Mouse (Mus musculus): ENCODE measurements around the gene Slc25a21. TPM values are rescaled to one million over a fixed set of nuclear protein-coding genes. Genes with fewer than 3 reads are reported as not detected.

Slc25a21 gene
- polyA plus RNA-seq, 1 experiment = 1.3 TPM

DNA sequence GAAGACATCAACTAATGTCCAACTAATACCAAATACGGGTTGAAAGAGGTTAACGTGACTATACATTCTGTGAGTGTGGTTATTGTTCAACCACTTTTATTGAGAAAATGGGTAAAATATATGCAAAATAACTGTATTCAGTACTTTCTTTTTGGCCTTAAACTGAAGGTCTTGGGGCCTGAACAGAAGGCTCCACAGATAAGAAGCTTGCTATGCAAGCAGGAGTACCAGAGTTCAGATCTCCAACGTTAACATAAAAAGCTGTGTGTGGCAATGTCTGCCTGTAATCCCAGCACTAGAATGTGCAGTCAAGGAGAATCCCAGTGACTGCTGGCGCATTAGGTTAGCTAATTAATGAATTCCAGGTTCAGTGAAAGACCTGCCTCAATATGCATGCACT is 96.7 kb downstream of the Slc25a21 start:
- TF ChIP-seq CTCF (IDR thresholded peaks at IDR 0.05; ENCODE audit: extremely low read depth, insufficient read depth, insufficient read length, insufficient replicate concordance) (no peak), POLR2A (IDR thresholded peaks at IDR 0.05; ENCODE audit: low read depth, low read length) (no peak)

DNA sequence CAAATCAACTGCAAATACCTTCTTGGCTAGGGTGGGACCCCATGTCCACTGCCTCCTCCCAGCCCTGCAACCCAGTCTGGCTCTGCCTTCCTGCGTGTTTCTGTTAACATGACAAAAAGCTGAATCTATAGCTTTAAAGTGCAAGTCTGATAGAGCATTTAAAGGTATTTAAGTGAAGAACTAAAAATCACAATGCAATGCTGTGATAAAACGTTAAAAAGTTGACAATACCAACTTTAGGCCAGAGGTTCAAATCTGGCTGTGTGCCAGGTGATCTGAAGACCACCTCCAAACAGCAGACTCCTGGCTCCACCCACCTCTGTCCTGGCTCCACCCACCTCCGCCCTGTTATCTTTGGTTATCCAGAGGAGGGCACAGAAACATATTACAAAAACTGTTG is 98.2 kb downstream of the Slc25a21 start:
- 70% methylated on average over 3 of the region's 3 CpGs for WGBS
- Histone ChIP-seq H3K4me3 (ENCODE audit: extremely low read depth, insufficient read depth, insufficient read length) (no peak overlapping the region), H3K4me1 (ENCODE audit: control insufficient read depth, insufficient read depth, insufficient read length) (no peaks in the 10 kb centered on the region), H3K27ac (ENCODE audit: insufficient read depth, low read length) (no peak overlapping the region), H3K36me3 (ENCODE audit: control insufficient read depth, insufficient read depth, low read length) (no peaks in the 10 kb centered on the region), H3K27me3 (ENCODE audit: control insufficient read depth, insufficient read depth, low read length) (no peaks in the 10 kb centered on the region)
- DNase-seq (ENCODE audit: low read depth in 1 of 2, low spot score in 2 of 2) = no peak
- TF ChIP-seq CTCF (IDR thresholded peaks at IDR 0.05; ENCODE audit: extremely low read depth, insufficient read depth, insufficient read length, insufficient replicate concordance) (no peak), POLR2A (IDR thresholded peaks at IDR 0.05; ENCODE audit: low read depth, low read length) (no peak)

More for the DNA sequence above, 96.7 kb downstream of the Slc25a21 start:
- Histone ChIP-seq H3K36me3 (ENCODE audit: control insufficient read depth, insufficient read depth, low read length) (no peaks in the 10 kb centered on the region), H3K27me3 (ENCODE audit: control insufficient read depth, insufficient read depth, low read length) (no peaks in the 10 kb centered on the region), H3K4me1 (ENCODE audit: control insufficient read depth, insufficient read depth, insufficient read length) (no peaks in the 10 kb centered on the region), H3K4me3 (ENCODE audit: extremely low read depth, insufficient read depth, insufficient read length) (no peak overlapping the region), H3K27ac (ENCODE audit: insufficient read depth, low read length) (no peak overlapping the region)
- DNase-seq (ENCODE audit: low read depth in 1 of 2, low spot score in 2 of 2) = no peak
- WGBS = 83% methylated on average over 4 of the region's 4 CpGs

DNA sequence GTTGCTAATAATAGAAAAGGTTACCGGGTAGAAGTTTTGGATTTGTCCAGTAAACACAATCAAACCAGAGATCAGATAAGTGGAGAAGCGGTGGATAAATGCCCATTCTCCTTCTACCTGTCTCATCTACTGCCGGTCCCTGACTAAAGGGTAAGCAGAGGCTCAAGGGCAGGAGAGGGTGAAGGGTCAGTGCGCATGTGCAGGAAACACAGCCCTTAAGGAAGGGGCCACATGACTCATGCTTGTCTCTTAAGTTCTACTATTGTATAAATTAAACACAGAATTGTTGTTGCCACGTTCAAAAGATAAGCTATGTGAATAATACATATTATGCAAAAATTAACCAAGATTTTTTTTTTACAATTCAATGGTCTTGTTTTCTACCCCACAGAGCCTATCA is 98.9 kb downstream of the Slc25a21 start:
- WGBS = 80% methylated on average over 5 of the region's 5 CpGs
- TF ChIP-seq CTCF (IDR thresholded peaks at IDR 0.05; ENCODE audit: extremely low read depth, insufficient read depth, insufficient read length, insufficient replicate concordance) (no peak), POLR2A (IDR thresholded peaks at IDR 0.05; ENCODE audit: low read depth, low read length) (no peak)
- DNase-seq (ENCODE audit: low read depth in 1 of 2, low spot score in 2 of 2) = no peak

DNA sequence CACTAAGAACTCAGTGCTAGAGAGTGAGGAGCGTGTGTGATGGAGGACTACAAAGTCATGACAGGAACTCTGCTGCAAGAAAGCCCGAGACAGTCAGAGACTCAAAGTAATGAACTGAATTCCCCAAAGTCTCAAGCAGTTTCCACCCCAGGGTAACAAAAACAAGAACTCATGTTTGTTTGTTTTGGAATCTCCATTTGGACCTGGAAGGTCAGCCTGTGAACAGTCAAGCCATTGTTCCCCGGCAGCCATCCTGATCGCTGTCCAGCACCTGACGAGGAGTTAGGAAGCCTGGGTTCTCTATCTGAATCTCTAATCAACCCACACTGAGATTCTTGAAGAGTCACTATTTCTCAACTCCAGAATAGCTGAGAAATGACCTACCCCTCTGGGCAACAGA is 104.2 kb downstream of the Slc25a21 start:
- 44% methylated on average over 5 of the region's 5 CpGs for WGBS
- H3K4me3 ChIP-seq (ENCODE audit: extremely low read depth, insufficient read depth, insufficient read length) = no peak overlapping the region
- no peaks in the 10 kb centered on the region for H3K27me3 ChIP-seq (ENCODE audit: control insufficient read depth, insufficient read depth, low read length)
- H3K36me3 ChIP-seq (ENCODE audit: control insufficient read depth, insufficient read depth, low read length) = no peaks in the 10 kb centered on the region
- TF ChIP-seq CTCF (IDR thresholded peaks at IDR 0.05; ENCODE audit: extremely low read depth, insufficient read depth, insufficient read length, insufficient replicate concordance) = no peak
- TF ChIP-seq POLR2A (IDR thresholded peaks at IDR 0.05; ENCODE audit: low read depth, low read length) = no peak
- no peak overlapping the region for H3K27ac ChIP-seq (ENCODE audit: insufficient read depth, low read length)
- no peak for DNase-seq (ENCODE audit: low read depth in 1 of 2, low spot score in 2 of 2)
- H3K4me1 ChIP-seq (ENCODE audit: control insufficient read depth, insufficient read depth, insufficient read length) = no peaks in the 10 kb centered on the region

More for the DNA sequence above, 98.9 kb downstream of the Slc25a21 start:
- H3K27me3 ChIP-seq (ENCODE audit: control insufficient read depth, insufficient read depth, low read length) = no peaks in the 10 kb centered on the region
- no peak overlapping the region for H3K4me3 ChIP-seq (ENCODE audit: extremely low read depth, insufficient read depth, insufficient read length)
- no peak overlapping the region for H3K27ac ChIP-seq (ENCODE audit: insufficient read depth, low read length)
- no peaks in the 10 kb centered on the region for H3K36me3 ChIP-seq (ENCODE audit: control insufficient read depth, insufficient read depth, low read length)
- no peaks in the 10 kb centered on the region for H3K4me1 ChIP-seq (ENCODE audit: control insufficient read depth, insufficient read depth, insufficient read length)

DNA sequence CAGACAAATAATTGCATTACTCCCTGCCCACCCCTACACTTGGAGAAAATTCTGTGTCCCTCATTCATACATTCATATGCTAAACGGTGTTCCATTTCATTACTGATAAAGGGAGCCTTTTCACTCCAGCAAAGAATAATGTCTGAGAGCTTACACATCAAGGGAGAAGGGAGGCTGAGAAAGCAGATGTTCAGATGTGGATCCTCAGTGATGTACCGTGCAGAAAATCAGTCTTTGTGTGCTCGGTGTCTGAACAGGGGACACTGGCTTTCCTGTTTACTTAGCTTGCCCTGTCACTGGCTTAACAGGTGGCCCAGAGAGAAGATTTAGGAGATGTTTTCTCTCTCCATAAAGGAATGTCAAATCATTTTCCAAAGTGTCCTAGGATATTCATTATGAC is 112.8 kb downstream of the Slc25a21 start:
- Histone ChIP-seq H3K27me3 (ENCODE audit: control insufficient read depth, insufficient read depth, low read length) (no peaks in the 10 kb centered on the region), H3K27ac (ENCODE audit: insufficient read depth, low read length) (no peak overlapping the region), H3K36me3 (ENCODE audit: control insufficient read depth, insufficient read depth, low read length) (no peaks in the 10 kb centered on the region), H3K4me1 (ENCODE audit: control insufficient read depth, insufficient read depth, insufficient read length) (no peaks in the 10 kb centered on the region), H3K4me3 (ENCODE audit: extremely low read depth, insufficient read depth, insufficient read length) (no peak overlapping the region)
- DNase-seq (ENCODE audit: low read depth in 1 of 2, low spot score in 2 of 2) = no peak
- 77% methylated on average over 3 of the region's 3 CpGs for WGBS
- no peak for TF ChIP-seq CTCF (IDR thresholded peaks at IDR 0.05; ENCODE audit: extremely low read depth, insufficient read depth, insufficient read length, insufficient replicate concordance)
- TF ChIP-seq POLR2A (IDR thresholded peaks at IDR 0.05; ENCODE audit: low read depth, low read length) = no peak

DNA sequence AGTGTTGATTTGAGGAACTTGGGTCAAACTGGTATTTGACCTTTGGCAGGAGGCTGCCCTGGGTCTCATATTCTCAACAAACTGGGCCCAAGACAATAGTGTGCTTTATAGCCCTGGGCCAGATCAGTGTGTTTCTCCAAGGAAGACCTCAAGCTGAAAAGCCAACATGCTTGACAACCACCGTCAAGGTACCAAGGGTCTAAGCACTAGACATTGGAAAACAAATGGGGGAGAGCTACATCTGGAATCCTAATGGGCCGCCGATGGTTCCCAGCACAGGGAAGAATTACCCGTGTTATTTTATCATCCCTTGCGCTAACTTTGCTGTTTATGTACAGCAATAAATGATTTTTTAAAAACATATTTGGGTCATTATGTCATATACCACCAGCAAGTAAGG is 113.7 kb downstream of the Slc25a21 start:
- no peak for DNase-seq (ENCODE audit: low read depth in 1 of 2, low spot score in 2 of 2)
- Histone ChIP-seq H3K4me1 (ENCODE audit: control insufficient read depth, insufficient read depth, insufficient read length) (no peaks in the 10 kb centered on the region), H3K27ac (ENCODE audit: insufficient read depth, low read length) (no peak overlapping the region), H3K36me3 (ENCODE audit: control insufficient read depth, insufficient read depth, low read length) (no peaks in the 10 kb centered on the region), H3K27me3 (ENCODE audit: control insufficient read depth, insufficient read depth, low read length) (no peaks in the 10 kb centered on the region), H3K4me3 (ENCODE audit: extremely low read depth, insufficient read depth, insufficient read length) (no peak overlapping the region)
- TF ChIP-seq CTCF (IDR thresholded peaks at IDR 0.05; ENCODE audit: extremely low read depth, insufficient read depth, insufficient read length, insufficient replicate concordance) (no peak), POLR2A (IDR thresholded peaks at IDR 0.05; ENCODE audit: low read depth, low read length) (no peak)
- WGBS = 90% methylated on average over 5 of the region's 5 CpGs

DNA sequence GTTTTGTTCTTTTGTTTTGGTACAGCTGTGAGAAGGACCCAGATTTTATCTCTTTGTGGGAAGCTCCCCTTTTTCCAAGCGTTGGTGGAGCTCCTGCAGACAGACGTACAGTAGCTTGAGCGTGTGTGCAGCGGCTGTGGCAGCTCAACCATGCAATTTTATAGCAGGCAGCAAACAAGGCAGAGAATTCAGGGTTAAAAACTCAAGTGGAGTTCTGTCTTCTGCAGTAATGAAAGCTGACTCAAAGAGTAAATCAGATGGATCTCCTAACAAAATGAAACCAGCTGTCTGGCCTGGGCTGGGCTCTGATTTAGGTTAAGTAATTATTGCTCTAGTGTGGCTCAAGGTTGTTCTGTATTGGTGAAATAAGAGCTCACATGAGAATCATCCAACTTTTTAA is 120.7 kb downstream of the Slc25a21 start:
- Histone ChIP-seq H3K27me3 (ENCODE audit: control insufficient read depth, insufficient read depth, low read length) (no peaks in the 10 kb centered on the region), H3K4me1 (ENCODE audit: control insufficient read depth, insufficient read depth, insufficient read length) (no peaks in the 10 kb centered on the region), H3K27ac (ENCODE audit: insufficient read depth, low read length) (no peak overlapping the region), H3K36me3 (ENCODE audit: control insufficient read depth, insufficient read depth, low read length) (no peaks in the 10 kb centered on the region), H3K4me3 (ENCODE audit: extremely low read depth, insufficient read depth, insufficient read length) (no peak overlapping the region)
- no peak for DNase-seq (ENCODE audit: low read depth in 1 of 2, low spot score in 2 of 2)
- TF ChIP-seq CTCF (IDR thresholded peaks at IDR 0.05; ENCODE audit: extremely low read depth, insufficient read depth, insufficient read length, insufficient replicate concordance) (no peak), POLR2A (IDR thresholded peaks at IDR 0.05; ENCODE audit: low read depth, low read length) (no peak)
- WGBS = 87% methylated on average over 4 of the region's 4 CpGs

Data from spleen, adult 2 months (tissue).